In genomic region chr11:33200764-33201625, GRCm38 (mm10) we compare ENCODE assay signal across 8 mouse cellular contexts. TPM values are rescaled to one million over a fixed set of nuclear protein-coding genes. Genes with fewer than 3 reads are reported as not detected.
DNase-seq lines count a peak whose midpoint lies in the region; ATAC-seq and TF ChIP-seq lines count a peak whose summit lies in the region.

No protein-coding gene starts in this region.

- H3K4me1 ChIP-seq in G1E (ENCODE audit: insufficient read depth, low read depth, low read length) = no peaks in the 10 kb centered on the region
- peaks cover 18% of the 10 kb centered on the region for H3K4me1 ChIP-seq in embryonic facial prominence, embryonic 14.5 days (ENCODE audit: control insufficient read depth, insufficient read depth, low read length)
- peaks cover 15% of the 10 kb centered on the region; the same call in 1 of the 2 replicates for H3K4me1 ChIP-seq in intestine, embryonic 14.5 days (replicated peaks; ENCODE audit: control insufficient read depth, insufficient read depth, low read length)

- under 1% methylated on average over 26 of the region's 76 CpGs for WGBS in embryonic facial prominence, embryonic 14.5 days
- under 1% methylated on average over 76 of the region's 76 CpGs for WGBS in intestine, embryonic 14.5 days

- H3K4me2 ChIP-seq in embryonic facial prominence, embryonic 14.5 days (ENCODE audit: low read depth, low read length) = peak overlapping the region; percentile 59
- peak overlapping the region; percentile 48 for H3K4me2 ChIP-seq in intestine, embryonic 14.5 days (ENCODE audit: low read length)

- H3K9ac ChIP-seq in embryonic facial prominence, embryonic 14.5 days (ENCODE audit: low read depth, low read length) = peak overlapping the region; percentile 25; the same call in 1 of the 2 replicates
- H3K9ac ChIP-seq in intestine, embryonic 14.5 days (ENCODE audit: low read length) = no peak overlapping the region

- H3K27ac ChIP-seq in embryonic facial prominence, embryonic 14.5 days (replicated peaks; ENCODE audit: low read depth, low read length) = no peak overlapping the region
- no peak overlapping the region for H3K27ac ChIP-seq in intestine, embryonic 14.5 days (ENCODE audit: low read depth)

- peak; percentile 42 for DNase-seq in adrenal gland, postnatal 10 days
- no peak for DNase-seq in adrenal gland, postnatal 4 days (ENCODE audit: low spot score in 2 of 2)
- DNase-seq in G1E (ENCODE audit: low spot score) = no peak
- DNase-seq in embryonic facial prominence, embryonic 14.5 days (ENCODE audit: low spot score) = peak; percentile 85
- DNase-seq in intestine, embryonic 14.5 days (ENCODE audit: low spot score) = peak; percentile 83
- no peak for DNase-seq in MN1 (ENCODE audit: low spot score)

- peak overlapping the region; percentile 33; the same call in 1 of the 2 replicates for H3K4me3 ChIP-seq in G1E (ENCODE audit: low read depth, low read length)
- peak overlapping the region; percentile 35 for H3K4me3 ChIP-seq in embryonic facial prominence, embryonic 14.5 days (ENCODE audit: low read depth, low read length)
- H3K4me3 ChIP-seq in intestine, embryonic 14.5 days (ENCODE audit: low read depth, low read length) = peak overlapping the region; percentile 26

- ATAC-seq in G1E (ENCODE audit: extremely low read depth, insufficient number of reproducible peaks, low FRiP score, poor library complexity, severe bottlenecking) = no peak
- ATAC-seq in embryonic facial prominence, embryonic 14.5 days (ENCODE audit: low read depth) = peak; percentile 64
- ATAC-seq in intestine, embryonic 14.5 days (replicated peaks; ENCODE audit: low FRiP score, low TSS enrichment, low read depth) = peak; percentile 13; the same call in 1 of the 2 replicates
- ATAC-seq in megakaryocyte progenitor cell, adult 5-6 weeks (replicated peaks; ENCODE audit: poor library complexity) = peak; percentile 35; the same call in 1 of the 2 replicates
- ATAC-seq in inflammation-experienced regulatory T-cells, adult 6 months = no peak

- H3K9me3 ChIP-seq in G1E (replicated peaks) = peaks cover 51% of the 10 kb centered on the region
- peaks cover 6% of the 10 kb centered on the region for H3K9me3 ChIP-seq in embryonic facial prominence, embryonic 14.5 days (ENCODE audit: control insufficient read depth, low read length)
- 0 out of 2 replicates have a peak, but pooled peaks cover 3% of the 10 kb centered on the region for H3K9me3 ChIP-seq in intestine, embryonic 14.5 days (ENCODE audit: control insufficient read depth, low read length)

- no peaks in the 10 kb centered on the region for H3K36me3 ChIP-seq in G1E (replicated peaks)
- no peaks in the 10 kb centered on the region for H3K36me3 ChIP-seq in embryonic facial prominence, embryonic 14.5 days (ENCODE audit: control insufficient read depth, insufficient read depth, low read length)
- no peaks in the 10 kb centered on the region for H3K36me3 ChIP-seq in intestine, embryonic 14.5 days (ENCODE audit: control insufficient read depth, insufficient read depth, low read length)

- H3K27me3 ChIP-seq in G1E (ENCODE audit: insufficient read depth, low read length) = peaks cover 8% of the 10 kb centered on the region; the same call in 1 of the 2 replicates
- H3K27me3 ChIP-seq in embryonic facial prominence, embryonic 14.5 days (replicated peaks; ENCODE audit: control insufficient read depth, insufficient read depth, low read length) = peaks cover 99% of the 10 kb centered on the region
- H3K27me3 ChIP-seq in intestine, embryonic 14.5 days (replicated peaks; ENCODE audit: control insufficient read depth, insufficient read depth, low read length) = peaks cover 100% of the 10 kb centered on the region

- no peak for TF ChIP-seq CTCF in G1E (IDR thresholded peaks at IDR 0.05; ENCODE audit: low read depth, low read length)

RNA-seq across cellular contexts. Expression of gene Tlx3, which starts 2.4 kb away (rescaled TPM):
- total RNA-seq in adrenal gland, postnatal 10 days (2021) = under 1 TPM in 1 of 2 experiments, not detected in 1; 0.24 TPM
- under 1 TPM; 0.93 to 0.95 TPM for total RNA-seq in adrenal gland, postnatal 4 days (2021)
- total RNA-seq in G1E (2014; fragmentation: Nextera tagmentation) (not detected in 2 replicates), G1E (2017) (not detected in 2 replicates)
- polyA plus RNA-seq in G1E (2012) = 0.03 TPM in 1 of 2 replicates, not detected in the other
- 1.8 and 1.9 TPM in 2 replicates for polyA plus RNA-seq in embryonic facial prominence, embryonic 14.5 days (2014; fragmentation: Nextera tagmentation; extraction: Ambion mirVana)
- polyA plus RNA-seq in intestine, embryonic 14.5 days (2014; fragmentation: Nextera tagmentation; extraction: Ambion mirVana) = 0.15 and 0.19 TPM in 2 replicates
- total RNA-seq in megakaryocyte progenitor cell, adult 5-6 weeks (2015) = not detected in 2 replicates
- total RNA-seq in megakaryocyte progenitor cell, adult 5-6 weeks (2017) = not detected in 2 replicates
- polyA plus RNA-seq in inflammation-experienced regulatory T-cells, adult 6 months (2017; shearing (Covaris generic)) = not detected

RNA-seq across cellular contexts. Expression of gene Npm1, which starts 38.0 kb away (rescaled TPM):
- 100 to 1,000 TPM; 311 to 336 TPM for total RNA-seq in adrenal gland, postnatal 10 days (2021)
- 100 to 1,000 TPM; 458 to 497 TPM for total RNA-seq in adrenal gland, postnatal 4 days (2021)
- total RNA-seq in G1E (2014; fragmentation: Nextera tagmentation) (3,846 and 4,095 TPM in 2 replicates), G1E (2017) (2,315 and 2,862 TPM in 2 replicates)
- polyA plus RNA-seq in G1E (2012) = 327 and 458 TPM in 2 replicates
- 1,018 and 1,100 TPM in 2 replicates for polyA plus RNA-seq in embryonic facial prominence, embryonic 14.5 days (2014; fragmentation: Nextera tagmentation; extraction: Ambion mirVana)
- polyA plus RNA-seq in intestine, embryonic 14.5 days (2014; fragmentation: Nextera tagmentation; extraction: Ambion mirVana) = 1,263 and 1,282 TPM in 2 replicates
- 2,919 and 2,971 TPM in 2 replicates for total RNA-seq in megakaryocyte progenitor cell, adult 5-6 weeks (2015)
- 3,382 and 4,168 TPM in 2 replicates for total RNA-seq in megakaryocyte progenitor cell, adult 5-6 weeks (2017)
- 1,000 to 10,000 TPM; 1,279 to 1,457 (median 1,455) TPM for polyA plus RNA-seq in inflammation-experienced regulatory T-cells, adult 6 months (2017; shearing (Covaris generic))

RNA-seq across cellular contexts. Expression of gene Fgf18, which starts 53.8 kb away (rescaled TPM):
- total RNA-seq in adrenal gland, postnatal 10 days (2021) = 1 to 10 TPM; 3.0 to 3.6 TPM
- total RNA-seq in adrenal gland, postnatal 4 days (2021) = 1 to 10 TPM; 2.7 to 2.9 TPM
- not detected in 2 replicates for total RNA-seq in G1E (2014; fragmentation: Nextera tagmentation)
- not detected in 2 replicates for total RNA-seq in G1E (2017)
- not detected in 2 replicates for polyA plus RNA-seq in G1E (2012)
- polyA plus RNA-seq in embryonic facial prominence, embryonic 14.5 days (2014; fragmentation: Nextera tagmentation; extraction: Ambion mirVana) = 15.3 and 16.0 TPM in 2 replicates
- polyA plus RNA-seq in intestine, embryonic 14.5 days (2014; fragmentation: Nextera tagmentation; extraction: Ambion mirVana) = 1.5 and 2.1 TPM in 2 replicates
- not detected in 2 replicates for total RNA-seq in megakaryocyte progenitor cell, adult 5-6 weeks (2015)
- total RNA-seq in megakaryocyte progenitor cell, adult 5-6 weeks (2017) = not detected in 2 replicates
- polyA plus RNA-seq in inflammation-experienced regulatory T-cells, adult 6 months (2017; shearing (Covaris generic)) = not detected

Comparison
In these comparisons a context has a peak if more than half of its experiments do, and no peak if none do; other contexts are left out.
1. DNase-seq: peak in adrenal gland, postnatal 10 days (single experiment), embryonic facial prominence, embryonic 14.5 days (single experiment) and intestine, embryonic 14.5 days (single experiment); none in adrenal gland, postnatal 4 days (0 of 2), G1E (single experiment) and MN1 (single experiment).
2. ATAC-seq: peak in embryonic facial prominence, embryonic 14.5 days (single experiment), intestine, embryonic 14.5 days (single experiment) and megakaryocyte progenitor cell, adult 5-6 weeks (single experiment); none in G1E (single experiment) and inflammation-experienced regulatory T-cells, adult 6 months (single experiment).
3. RNA of gene Npm1, which starts 38.0 kb away (total RNA-seq): 2,315 to 4,095 TPM in G1E and 2,919 to 4,168 TPM in megakaryocyte progenitor cell, adult 5-6 weeks; 458 to 497 TPM in adrenal gland, postnatal 4 days and 311 to 336 TPM in adrenal gland, postnatal 10 days; every median in the first group is over 4 times any median in the second.
4. Peak in every context shown above with its lines, with median percentiles within 50 percentile points of each other: H3K4me3 ChIP-seq.